Mouse (Mus musculus): Measurements from ENCODE around the gene Atg10.
"Not testable (repeated sequence)": the region's sequence is repeated elsewhere in the genome, so short reads cannot be mapped to it uniquely, and the experiment has no call there.

Gene Atg10

DNA sequence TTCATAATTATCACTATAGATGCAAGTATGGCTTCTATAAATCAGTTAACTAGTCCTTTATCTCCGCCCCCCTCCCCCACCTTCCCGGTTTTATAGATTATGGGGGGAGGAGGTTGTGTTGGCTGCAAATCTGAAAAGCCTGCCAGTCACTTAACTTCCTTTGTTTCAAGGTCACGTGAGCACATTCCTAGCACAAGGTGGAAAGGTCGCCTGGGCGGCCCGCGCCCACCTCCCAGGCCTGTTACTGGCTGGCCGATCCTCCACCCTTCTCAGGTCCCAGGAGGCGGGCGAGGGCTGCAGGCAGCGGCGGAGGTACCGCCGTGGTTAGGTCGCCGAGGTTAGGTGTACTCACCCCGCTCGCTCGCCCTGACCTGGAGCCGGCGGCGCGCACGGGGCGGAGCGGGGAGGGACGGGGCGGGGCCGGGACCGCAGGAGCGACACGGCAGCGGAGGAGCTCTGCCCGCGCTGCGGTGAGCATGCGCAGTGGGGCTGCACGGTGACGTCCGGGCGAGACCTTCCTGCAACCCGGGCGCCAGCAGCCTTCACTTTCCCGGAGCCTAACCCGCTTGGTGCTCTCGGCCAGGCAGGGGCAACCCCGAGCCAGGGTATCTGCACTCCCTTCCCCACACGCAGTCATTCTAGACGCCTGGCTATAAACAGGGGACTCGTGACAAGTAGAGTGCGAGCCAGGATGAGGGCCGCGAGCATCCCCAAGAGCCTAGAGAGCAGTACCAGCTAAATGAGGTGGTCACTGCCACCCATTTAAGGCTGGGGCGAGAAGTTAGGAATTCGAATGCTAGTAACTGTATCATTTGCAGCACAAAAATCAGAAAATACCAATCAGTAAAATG lies at the start of gene Atg10:
TSS of gene Atg10 (minus strand) at position 382 of the 851 bp plus-strand sequence.
- DNase-seq = peak; percentile 92 to 95

- DNase-seq = no peak
These were observed 28.6 kb upstream of the Atg10 start for GRCm38 (mm10) chr13:91252406-91252805.

- DNase-seq = no peak
These were observed 27.9 kb upstream of the Atg10 start for GRCm38 (mm10) chr13:91251636-91252035.

- not testable (repeated sequence) for DNase-seq
These were observed 26.3 kb upstream of the Atg10 start for GRCm38 (mm10) chr13:91250050-91250449.

DNA sequence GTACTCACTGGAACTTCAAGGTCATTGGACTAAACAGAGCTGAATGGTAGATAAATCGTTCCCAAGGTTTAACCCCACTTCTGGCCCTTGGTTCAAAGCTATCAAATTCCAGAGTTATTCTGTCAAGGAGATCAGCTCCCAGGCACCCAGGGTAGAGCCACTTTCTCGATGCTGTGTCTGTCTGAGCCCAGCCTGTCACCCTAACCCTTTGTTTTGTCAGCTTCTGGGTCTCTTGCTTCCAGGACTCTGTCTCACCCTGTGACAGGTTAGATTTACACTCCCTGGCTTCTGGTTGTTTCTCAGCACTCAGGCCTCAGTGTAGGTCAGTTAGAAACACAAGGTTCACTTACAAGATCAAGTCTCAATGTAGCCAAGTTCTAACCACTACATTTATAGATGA lies 22.7 kb upstream of the Atg10 start:
- DNase-seq = no peak

DNA sequence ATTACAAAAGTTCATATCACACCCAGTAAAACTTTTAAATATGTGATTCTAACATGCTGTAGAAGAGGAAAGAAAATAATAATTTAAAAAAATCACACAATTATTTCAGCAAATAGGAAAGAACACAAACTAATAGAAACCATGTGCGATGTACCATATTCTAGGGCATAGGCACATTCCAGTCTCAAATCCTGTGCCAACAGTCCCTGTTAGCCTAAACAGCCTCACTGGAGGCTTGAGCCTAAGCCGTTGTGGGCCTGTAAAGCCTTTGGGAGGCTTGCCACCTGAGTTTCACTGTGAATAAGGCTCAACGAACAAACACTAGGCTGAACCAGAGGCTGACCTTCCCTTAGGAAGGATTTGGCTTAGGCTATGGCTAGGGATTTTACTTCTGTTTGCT lies 14.2 kb upstream of the Atg10 start:
- no peak for DNase-seq

DNA sequence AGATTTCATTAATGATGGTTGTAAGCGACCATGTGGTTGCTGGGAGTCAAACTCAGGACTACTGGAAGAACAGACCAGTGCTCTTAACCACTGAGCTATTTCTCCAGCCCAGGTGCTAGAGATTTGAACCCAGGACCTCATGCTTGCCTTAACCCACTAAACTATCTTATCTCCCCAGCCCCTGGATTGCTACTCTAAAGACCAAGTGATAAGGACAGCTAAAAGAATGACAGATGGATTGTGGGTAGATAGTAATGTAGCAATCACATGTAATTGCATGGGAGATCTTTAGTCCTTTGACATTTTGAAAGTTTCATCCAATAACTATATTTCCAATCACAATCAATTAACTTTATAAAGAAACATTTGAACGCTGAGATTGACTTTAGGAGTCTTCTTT lies 13.1 kb upstream of the Atg10 start:
- DNase-seq = no peak

- no peak for DNase-seq
These were observed 658 bp upstream of the Atg10 start for GRCm38 (mm10) chr13:91224438-91224814.

- DNase-seq = peak in 1 of 2 experiments; percentile 9
These were observed 705 bp downstream of the Atg10 start for GRCm38 (mm10) chr13:91223063-91223462.

DNA sequence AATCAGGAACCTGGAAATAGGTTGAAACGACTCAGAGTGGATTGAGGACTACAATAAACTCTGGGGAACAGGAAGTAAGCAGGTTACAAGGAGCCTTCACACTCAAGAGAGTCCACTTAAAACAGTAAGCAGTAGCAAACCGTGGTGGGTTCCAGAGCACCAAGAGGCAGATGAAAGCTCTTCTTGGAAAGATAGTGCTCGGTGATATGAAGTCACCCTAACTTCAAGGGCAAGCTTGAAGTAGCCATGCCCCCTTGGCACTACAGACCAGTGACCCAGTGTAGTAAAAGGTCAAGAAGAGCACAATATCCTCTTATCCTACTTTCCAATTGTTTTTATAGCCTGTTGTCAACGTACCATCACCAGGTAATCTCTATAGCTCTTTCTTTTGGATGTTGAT lies 2.1 kb downstream of the Atg10 start:
- no peak for DNase-seq

GRCm38 (mm10) chr13:91217691-91218090 lies 6.1 kb downstream of the Atg10 start:
- DNase-seq = no peak

DNA sequence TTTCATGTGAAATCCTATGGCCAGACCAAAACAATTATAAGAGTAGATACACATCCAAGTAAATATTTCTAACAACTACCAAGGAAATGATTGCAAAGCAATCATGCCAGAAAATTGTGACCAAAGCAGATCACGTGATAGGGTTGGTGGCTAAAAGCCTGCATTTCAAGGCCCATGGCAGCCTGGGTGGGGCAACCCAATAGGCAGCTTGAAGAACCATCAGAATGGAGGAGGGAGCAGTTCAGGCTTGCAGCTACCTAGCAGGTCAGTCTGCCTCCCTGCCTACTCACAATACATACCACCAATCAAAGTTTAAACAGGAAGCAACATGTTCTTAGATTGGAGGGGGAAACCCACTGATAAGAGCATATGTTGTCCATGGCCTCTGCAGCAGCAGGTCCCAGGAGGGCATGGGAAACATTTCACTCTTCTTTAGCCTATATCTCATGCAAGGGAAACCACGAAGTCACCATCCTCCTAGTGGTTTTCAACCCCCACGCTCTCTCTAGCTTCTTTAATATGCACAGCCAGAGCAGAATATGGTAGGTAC lies 7.0 kb downstream of the Atg10 start:
- no peak for DNase-seq

DNA sequence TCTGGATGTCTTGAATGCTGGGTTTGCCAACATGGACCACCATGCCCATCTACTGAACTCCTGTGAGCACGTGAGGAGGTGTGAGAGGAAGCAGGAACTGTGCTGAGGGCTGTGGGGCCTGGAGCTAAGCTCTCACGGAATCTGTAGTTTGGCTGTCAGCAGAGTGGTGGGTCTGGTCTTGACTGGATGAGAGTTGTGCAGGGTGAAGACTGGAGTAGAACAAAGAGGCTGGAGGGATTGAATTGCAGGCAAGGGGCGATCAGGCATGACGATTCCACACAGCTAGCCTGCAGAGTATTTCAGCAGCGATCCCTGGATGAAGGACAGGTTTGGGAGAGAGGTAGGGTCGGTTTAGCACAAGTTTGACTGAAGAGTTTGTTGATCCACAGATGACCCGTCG lies 10.8 kb downstream of the Atg10 start:
- DNase-seq = no peak

DNA sequence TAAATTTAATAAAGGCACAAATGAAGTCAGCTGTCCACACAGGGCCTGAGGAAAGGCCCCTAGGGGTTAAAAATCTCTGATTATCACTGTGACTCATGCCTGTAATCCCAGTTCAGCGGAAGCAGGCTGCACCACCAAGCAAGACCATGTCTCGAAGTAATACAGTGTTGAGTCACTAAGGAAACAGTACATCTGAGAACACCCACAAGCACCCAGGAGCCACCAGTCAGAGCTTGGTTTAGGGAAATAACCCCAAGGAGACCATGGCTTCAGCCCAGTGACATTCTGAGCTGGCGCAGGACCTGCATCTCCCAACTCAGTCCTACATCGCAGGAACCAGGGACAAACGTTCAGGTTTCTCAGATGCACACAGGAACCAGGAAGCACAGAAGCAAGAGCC lies 17.5 kb downstream of the Atg10 start:
- no peak for DNase-seq

- DNase-seq = no peak
These were observed 21.2 kb downstream of the Atg10 start for GRCm38 (mm10) chr13:91202564-91202963.

DNA sequence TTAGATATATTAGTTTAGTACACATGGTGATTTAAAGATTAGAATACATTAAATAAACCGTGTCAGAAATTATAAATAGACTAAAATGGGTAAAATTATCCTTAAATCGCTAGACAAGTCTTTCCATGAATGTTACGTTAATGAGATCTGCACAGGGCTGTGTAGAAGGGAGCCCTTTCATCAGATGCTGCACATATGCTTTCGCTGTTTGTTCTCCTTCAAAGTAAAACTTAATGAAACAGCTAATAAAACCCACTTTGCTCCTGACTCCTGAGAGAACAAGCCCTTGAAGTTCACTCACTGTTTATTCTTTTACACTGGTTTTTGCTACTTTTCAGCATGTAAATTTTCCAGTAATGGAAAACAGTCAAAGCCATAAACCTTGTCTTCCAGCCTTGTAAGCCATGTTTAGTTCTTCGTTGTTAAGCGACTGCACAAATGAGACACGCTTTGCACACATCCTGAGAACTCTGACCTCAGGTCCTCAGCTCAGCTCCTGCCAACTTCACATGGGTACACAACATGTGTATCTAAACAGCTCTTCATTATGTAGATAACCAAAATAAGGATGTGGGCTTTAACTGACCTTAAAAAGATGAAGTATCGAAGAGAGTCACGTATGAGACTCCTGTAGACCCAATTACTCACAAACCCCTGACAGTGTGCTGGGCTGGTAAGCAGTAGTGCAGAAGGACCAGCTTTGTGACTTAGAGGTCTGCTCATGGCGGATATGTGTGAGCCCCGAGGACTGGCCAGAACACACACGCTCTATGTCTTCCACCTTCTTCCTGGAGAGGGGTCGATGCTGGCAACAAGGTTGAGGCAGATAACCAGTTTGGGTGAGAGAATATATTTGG lies 36.2 kb downstream of the Atg10 start:
- DNase-seq = no peak

GRCm38 (mm10) chr13:91185248-91185867 lies 38.4 kb downstream of the Atg10 start:
- DNase-seq = no peak

DNA sequence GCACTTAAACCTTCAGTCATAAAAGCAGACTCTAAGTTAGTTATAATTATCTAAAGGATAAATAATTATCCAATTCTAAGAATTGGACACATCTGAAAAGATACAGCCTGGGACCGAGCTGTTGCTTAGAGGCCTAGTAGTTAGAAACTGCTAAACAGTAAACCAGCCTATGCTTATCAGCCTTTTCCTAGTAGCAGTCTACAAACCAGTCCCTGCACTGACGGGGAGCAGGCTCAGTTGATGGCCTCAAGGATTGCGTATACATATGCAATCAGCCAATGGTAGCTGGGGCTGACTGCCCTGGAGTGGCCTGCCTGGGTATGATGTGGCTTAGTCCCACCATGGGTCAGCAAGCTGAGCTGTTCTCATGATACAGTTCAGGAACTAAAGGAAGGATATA lies 39.5 kb downstream of the Atg10 start:
- DNase-seq = no peak

- no peak for DNase-seq
These were observed 43.4 kb downstream of the Atg10 start for GRCm38 (mm10) chr13:91180364-91180763.

- no peak for DNase-seq
These were observed 44.4 kb downstream of the Atg10 start for GRCm38 (mm10) chr13:91179174-91179899.

DNA sequence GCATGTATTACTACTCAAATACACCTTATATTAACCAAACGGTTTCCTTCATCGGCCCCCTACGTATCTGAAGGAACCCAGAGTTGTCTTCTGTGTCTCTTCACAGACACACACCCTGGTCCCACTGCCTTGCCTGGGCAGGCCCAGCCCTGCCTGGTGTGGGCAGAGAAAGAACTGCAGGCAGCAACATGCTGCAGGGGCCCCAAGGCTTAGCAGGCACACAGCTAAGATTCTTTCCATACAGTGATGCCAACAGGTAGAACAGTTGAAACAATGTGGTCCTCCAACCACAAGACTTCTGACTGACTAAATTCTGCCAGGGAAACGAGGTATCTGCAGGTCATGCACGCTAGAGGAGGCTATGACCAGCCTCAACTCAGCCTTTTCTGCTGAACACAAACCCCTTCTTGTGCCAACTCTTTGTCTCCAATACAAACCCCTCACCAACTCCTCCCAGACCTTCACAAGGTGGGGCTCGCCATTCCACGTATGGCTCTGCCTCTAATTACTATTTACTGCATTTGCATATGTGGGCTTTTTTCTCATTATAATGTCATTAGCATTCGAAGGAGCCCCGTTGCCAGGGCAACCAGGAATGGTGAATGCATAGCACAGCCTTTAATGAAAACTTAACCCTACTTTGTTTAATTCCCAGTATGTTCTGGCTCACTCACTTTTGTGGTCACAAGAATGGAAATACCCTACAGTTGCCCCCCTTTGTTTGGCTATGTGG lies 45.2 kb downstream of the Atg10 start:
- no peak for DNase-seq

DNA sequence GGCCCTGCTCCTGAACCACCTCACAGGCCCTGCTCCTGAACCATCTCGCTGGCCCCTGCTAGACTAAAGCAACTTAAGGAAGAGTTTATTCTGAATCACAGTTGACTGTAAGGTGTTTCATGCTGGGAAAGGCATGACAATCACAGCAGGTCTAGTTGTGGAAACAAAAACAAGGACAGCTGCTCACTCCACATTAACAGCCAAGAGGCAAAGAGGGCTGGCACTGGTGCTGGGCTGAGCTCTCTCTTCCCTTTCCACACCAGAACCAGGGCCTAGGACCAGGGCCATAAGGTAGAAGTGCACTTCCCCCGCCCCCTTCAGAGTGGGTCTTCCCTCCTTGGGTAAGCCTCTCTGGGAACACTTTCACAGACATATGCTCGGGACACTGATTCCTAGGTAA lies 48.4 kb downstream of the Atg10 start:
- peak; percentile 58 to 59 for DNase-seq
